Mouse (Mus musculus): ENCODE data around the gene Tax1bp1. TPM values are rescaled to one million over a fixed set of nuclear protein-coding genes. Genes with fewer than 3 reads are reported as not detected.
A peak's percentile ranks its signal among the peaks of the same experiment; 100 is the strongest.

Tax1bp1 gene
- polyA plus RNA-seq, 1 experiment from 2014 or later, result 159 TPM

GRCm38 (mm10) chr6:52730338-52730737, 16.8 kb downstream of the Tax1bp1 start:
- no peaks in the 10 kb centered on the region for H3K9me3 ChIP-seq (ENCODE audit: control insufficient read depth, low read length)
- WGBS, result 80% methylated on average over 4 of the region's 4 CpGs
- ATAC-seq (ENCODE audit: low FRiP score) (no peak), DNase-seq (ENCODE audit: low spot score) (no peak)
- H3K4me1 ChIP-seq (replicated peaks; ENCODE audit: control insufficient read depth, insufficient read depth, low read length), result no peaks in the 10 kb centered on the region
- H3K4me3 ChIP-seq (replicated peaks; ENCODE audit: low read length), result no peak overlapping the region
- H3K36me3 ChIP-seq (replicated peaks; ENCODE audit: control insufficient read depth, insufficient read depth), result peaks cover 38% of the 10 kb centered on the region
- H3K4me2 ChIP-seq (replicated peaks), result no peak overlapping the region
- no peaks in the 10 kb centered on the region for H3K27me3 ChIP-seq (ENCODE audit: control insufficient read depth, insufficient read depth, low read length)
- no peak overlapping the region for H3K27ac ChIP-seq
- H3K9ac ChIP-seq, result no peak overlapping the region

- ATAC-seq (ENCODE audit: low FRiP score) (no peak), DNase-seq (ENCODE audit: low spot score) (no peak)
Measured at GRCm38 (mm10) chr6:52734630-52735029, 21.1 kb downstream of the Tax1bp1 start.

GRCm38 (mm10) chr6:52752832-52753231, 39.3 kb downstream of the Tax1bp1 start:
- DNase-seq (ENCODE audit: low spot score) (no peak), ATAC-seq (ENCODE audit: low FRiP score) (no peak)
- Histone ChIP-seq H3K4me1 (replicated peaks; ENCODE audit: control insufficient read depth, insufficient read depth, low read length) (no peaks in the 10 kb centered on the region), H3K27me3 (ENCODE audit: control insufficient read depth, insufficient read depth, low read length) (no peaks in the 10 kb centered on the region), H3K9ac (no peak overlapping the region), H3K4me2 (replicated peaks) (no peak overlapping the region), H3K9me3 (ENCODE audit: control insufficient read depth, low read length) (no peaks in the 10 kb centered on the region), H3K36me3 (replicated peaks; ENCODE audit: control insufficient read depth, insufficient read depth) (peaks cover 46% of the 10 kb centered on the region), H3K4me3 (replicated peaks; ENCODE audit: low read length) (no peak overlapping the region), H3K27ac (no peak overlapping the region)
- WGBS, result 99% methylated on average over 5 of the region's 5 CpGs

More at GRCm38 (mm10) chr6:52734630-52735029, 21.1 kb downstream of the Tax1bp1 start:
- H3K9me3 ChIP-seq (ENCODE audit: control insufficient read depth, low read length), result no peaks in the 10 kb centered on the region
- H3K4me1 ChIP-seq (replicated peaks; ENCODE audit: control insufficient read depth, insufficient read depth, low read length), result no peaks in the 10 kb centered on the region
- peaks cover 44% of the 10 kb centered on the region for H3K36me3 ChIP-seq (replicated peaks; ENCODE audit: control insufficient read depth, insufficient read depth)
- 98% methylated on average over 2 of the region's 2 CpGs for WGBS
- no peaks in the 10 kb centered on the region for H3K27me3 ChIP-seq (ENCODE audit: control insufficient read depth, insufficient read depth, low read length)
- H3K4me3 ChIP-seq (replicated peaks; ENCODE audit: low read length), result no peak overlapping the region
- no peak overlapping the region for H3K27ac ChIP-seq
- H3K4me2 ChIP-seq (replicated peaks), result no peak overlapping the region
- H3K9ac ChIP-seq, result no peak overlapping the region

GRCm38 (mm10) chr6:52765206-52765605, 51.7 kb downstream of the Tax1bp1 start:
- WGBS, result 74% methylated on average over 7 of the region's 7 CpGs
- Histone ChIP-seq H3K27ac (no peak overlapping the region), H3K27me3 (ENCODE audit: control insufficient read depth, insufficient read depth, low read length) (no peaks in the 10 kb centered on the region), H3K36me3 (replicated peaks; ENCODE audit: control insufficient read depth, insufficient read depth) (peaks cover 69% of the 10 kb centered on the region), H3K4me3 (replicated peaks; ENCODE audit: low read length) (no peak overlapping the region), H3K9ac (no peak overlapping the region), H3K4me2 (replicated peaks) (no peak overlapping the region), H3K9me3 (ENCODE audit: control insufficient read depth, low read length) (no peaks in the 10 kb centered on the region), H3K4me1 (replicated peaks; ENCODE audit: control insufficient read depth, insufficient read depth, low read length) (no peaks in the 10 kb centered on the region)
- ATAC-seq (ENCODE audit: low FRiP score), result no peak
- DNase-seq (ENCODE audit: low spot score), result no peak

GRCm38 (mm10) chr6:52770789-52771188, 57.3 kb downstream of the Tax1bp1 start:
- Histone ChIP-seq H3K4me2 (replicated peaks) (no peak overlapping the region), H3K27ac (no peak overlapping the region), H3K4me1 (replicated peaks; ENCODE audit: control insufficient read depth, insufficient read depth, low read length) (no peaks in the 10 kb centered on the region), H3K4me3 (replicated peaks; ENCODE audit: low read length) (no peak overlapping the region), H3K27me3 (ENCODE audit: control insufficient read depth, insufficient read depth, low read length) (no peaks in the 10 kb centered on the region), H3K36me3 (replicated peaks; ENCODE audit: control insufficient read depth, insufficient read depth) (peaks cover 44% of the 10 kb centered on the region), H3K9ac (no peak overlapping the region), H3K9me3 (ENCODE audit: control insufficient read depth, low read length) (no peaks in the 10 kb centered on the region)
- whole genome bisulfite sequencing, result 84% methylated on average over 1 of the region's 1 CpGs
- ATAC-seq (ENCODE audit: low FRiP score), result no peak
- DNase-seq (ENCODE audit: low spot score), result no peak

GRCm38 (mm10) chr6:52773132-52773531, 59.6 kb downstream of the Tax1bp1 start:
- Histone ChIP-seq H3K27me3 (ENCODE audit: control insufficient read depth, insufficient read depth, low read length) (no peaks in the 10 kb centered on the region), H3K4me2 (replicated peaks) (no peak overlapping the region), H3K9me3 (ENCODE audit: control insufficient read depth, low read length) (no peaks in the 10 kb centered on the region), H3K4me1 (replicated peaks; ENCODE audit: control insufficient read depth, insufficient read depth, low read length) (no peaks in the 10 kb centered on the region), H3K9ac (no peak overlapping the region), H3K4me3 (replicated peaks; ENCODE audit: low read length) (no peak overlapping the region), H3K27ac (no peak overlapping the region), H3K36me3 (replicated peaks; ENCODE audit: control insufficient read depth, insufficient read depth) (peaks cover 25% of the 10 kb centered on the region)
- ATAC-seq (ENCODE audit: low FRiP score), result no peak
- DNase-seq (ENCODE audit: low spot score), result no peak
- WGBS, result 84% methylated on average over 5 of the region's 5 CpGs

- Histone ChIP-seq H3K27me3 (ENCODE audit: control insufficient read depth, insufficient read depth, low read length) (no peaks in the 10 kb centered on the region), H3K9me3 (ENCODE audit: control insufficient read depth, low read length) (no peaks in the 10 kb centered on the region), H3K4me3 (replicated peaks; ENCODE audit: low read length) (no peak overlapping the region), H3K4me1 (replicated peaks; ENCODE audit: control insufficient read depth, insufficient read depth, low read length) (no peaks in the 10 kb centered on the region), H3K4me2 (replicated peaks) (no peak overlapping the region), H3K9ac (no peak overlapping the region), H3K27ac (no peak overlapping the region), H3K36me3 (replicated peaks; ENCODE audit: control insufficient read depth, insufficient read depth) (peaks cover 6% of the 10 kb centered on the region)
- no peak for ATAC-seq (ENCODE audit: low FRiP score)
- no peak for DNase-seq (ENCODE audit: low spot score)
- WGBS, result 87% methylated on average over 3 of the region's 3 CpGs
Measured at GRCm38 (mm10) chr6:52775350-52775749, 61.8 kb downstream of the Tax1bp1 start.

- no peak overlapping the region for H3K4me2 ChIP-seq (replicated peaks)
- no peak overlapping the region for H3K9ac ChIP-seq
- ATAC-seq (ENCODE audit: low FRiP score), result no peak
- H3K36me3 ChIP-seq (replicated peaks; ENCODE audit: control insufficient read depth, insufficient read depth), result no peaks in the 10 kb centered on the region
- WGBS, result 94% methylated on average over 8 of the region's 8 CpGs
- no peak overlapping the region for H3K27ac ChIP-seq
- DNase-seq (ENCODE audit: low spot score), result no peak
- H3K4me1 ChIP-seq (replicated peaks; ENCODE audit: control insufficient read depth, insufficient read depth, low read length), result no peaks in the 10 kb centered on the region
- no peak overlapping the region for H3K4me3 ChIP-seq (replicated peaks; ENCODE audit: low read length)
- no peaks in the 10 kb centered on the region for H3K27me3 ChIP-seq (ENCODE audit: control insufficient read depth, insufficient read depth, low read length)
- H3K9me3 ChIP-seq (ENCODE audit: control insufficient read depth, low read length), result no peaks in the 10 kb centered on the region
Measured at GRCm38 (mm10) chr6:52775956-52776355, 62.4 kb downstream of the Tax1bp1 start.

- 0 out of 2 replicates have a peak overlapping the region, but pooled peaks have one; percentile 7 for H3K27ac ChIP-seq
- no peaks in the 10 kb centered on the region for H3K27me3 ChIP-seq (ENCODE audit: control insufficient read depth, insufficient read depth, low read length)
- ATAC-seq (ENCODE audit: low FRiP score) (no peak), DNase-seq (ENCODE audit: low spot score) (no peak)
- H3K36me3 ChIP-seq (replicated peaks; ENCODE audit: control insufficient read depth, insufficient read depth), result no peaks in the 10 kb centered on the region
- no peak overlapping the region for H3K4me2 ChIP-seq (replicated peaks)
- H3K9ac ChIP-seq, result no peak overlapping the region
- H3K4me1 ChIP-seq (replicated peaks; ENCODE audit: control insufficient read depth, insufficient read depth, low read length), result no peaks in the 10 kb centered on the region
- 70% methylated on average over 8 of the region's 8 CpGs for WGBS
- H3K9me3 ChIP-seq (ENCODE audit: control insufficient read depth, low read length), result no peaks in the 10 kb centered on the region
- H3K4me3 ChIP-seq (replicated peaks; ENCODE audit: low read length), result no peak overlapping the region
Measured at GRCm38 (mm10) chr6:52777034-52777433, 63.5 kb downstream of the Tax1bp1 start.

- no peaks in the 10 kb centered on the region for H3K36me3 ChIP-seq (replicated peaks; ENCODE audit: control insufficient read depth, insufficient read depth)
- 89% methylated on average over 5 of the region's 5 CpGs for WGBS
- H3K4me2 ChIP-seq (replicated peaks), result no peak overlapping the region
- no peak for ATAC-seq (ENCODE audit: low FRiP score)
- H3K9ac ChIP-seq, result no peak overlapping the region
- no peak overlapping the region for H3K4me3 ChIP-seq (replicated peaks; ENCODE audit: low read length)
- H3K27ac ChIP-seq, result no peak overlapping the region
- no peaks in the 10 kb centered on the region for H3K4me1 ChIP-seq (replicated peaks; ENCODE audit: control insufficient read depth, insufficient read depth, low read length)
- H3K27me3 ChIP-seq (ENCODE audit: control insufficient read depth, insufficient read depth, low read length), result no peaks in the 10 kb centered on the region
- H3K9me3 ChIP-seq (ENCODE audit: control insufficient read depth, low read length), result no peaks in the 10 kb centered on the region
- no peak for DNase-seq (ENCODE audit: low spot score)
Measured at GRCm38 (mm10) chr6:52778523-52778922, 65.0 kb downstream of the Tax1bp1 start.

Data from hindbrain, embryonic 14.5 days (tissue).